Mouse (Mus musculus) C2C12 (cell line): ENCODE measurements around the gene Pld4.

Experiments
- CTCF ChIP-seq: IDR thresholded peaks from one replicate; pipeline ENCODE4 v1.5.1; 2011; ENCODE audit not compliant: control insufficient read depth, insufficient read depth, insufficient read length
- USF1 ChIP-seq: IDR thresholded peaks from one replicate; pipeline ENCODE4 v1.6.1; 2011; ENCODE audit warnings: low read depth, mild to moderate bottlenecking, control low read depth, moderate library complexity

DNA sequence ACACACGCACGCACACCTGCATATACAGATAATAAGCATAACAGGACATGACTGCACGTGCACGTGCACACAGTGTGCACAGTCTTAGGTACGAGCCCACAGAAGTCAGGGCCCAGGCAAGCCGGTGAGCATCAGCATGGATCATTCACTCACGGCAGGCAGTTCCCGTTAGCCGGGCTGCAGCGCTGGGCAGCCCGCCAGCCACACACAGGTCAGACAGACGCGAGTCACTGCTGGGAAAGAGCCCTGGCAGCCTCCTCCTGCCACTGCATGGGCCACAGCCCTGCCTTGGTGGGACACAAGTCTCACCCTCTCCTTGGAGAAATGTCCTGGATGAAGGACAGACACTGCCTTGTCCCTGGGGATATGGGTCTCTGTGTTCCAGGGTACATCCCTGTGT lies 43.6 kb downstream of the Pld4 start:
- TF ChIP-seq CTCF = no peak
- TF ChIP-seq USF1 = no peak
